Mouse (Mus musculus) cerebellum, adult 11 months (tissue): ENCODE results near the gene Lrrfip2.
A peak's percentile ranks its signal among the peaks of the same experiment; 100 is the strongest.

Experiments
- DNase-seq: peaks from one replicate; pipeline ENCODE4 v3.0.0; 2022

The Lrrfip2 gene

DNA sequence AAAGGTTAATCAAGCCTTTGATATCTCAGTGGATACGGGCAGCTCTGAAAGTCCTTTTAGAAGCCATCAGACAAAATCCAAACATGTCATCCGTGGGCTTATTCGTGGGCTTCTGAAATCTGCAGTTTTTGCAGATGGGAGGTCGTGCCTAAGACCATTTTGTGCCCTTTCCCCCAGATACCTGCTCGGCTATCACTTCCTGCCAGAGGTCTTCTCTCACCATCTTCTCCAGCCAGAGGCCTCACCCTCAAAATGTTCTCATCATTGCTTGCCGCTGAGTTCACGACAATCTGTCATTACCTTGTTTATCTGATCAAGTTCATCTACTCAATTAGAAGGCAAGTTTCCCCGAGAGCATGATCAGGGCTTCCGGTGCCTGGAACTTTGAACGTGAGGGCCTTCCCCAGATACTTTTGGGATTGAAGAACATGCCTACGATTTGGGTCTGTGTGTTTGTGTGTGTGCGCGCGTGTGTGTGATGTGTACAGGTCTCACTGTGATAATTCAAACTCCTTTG is at the start of gene Lrrfip2:
Gene Lrrfip2, plus strand, starts transcription at position 467 of the 517 bp plus-strand sequence.
- DNase-seq, result peak; percentile 12

DNA sequence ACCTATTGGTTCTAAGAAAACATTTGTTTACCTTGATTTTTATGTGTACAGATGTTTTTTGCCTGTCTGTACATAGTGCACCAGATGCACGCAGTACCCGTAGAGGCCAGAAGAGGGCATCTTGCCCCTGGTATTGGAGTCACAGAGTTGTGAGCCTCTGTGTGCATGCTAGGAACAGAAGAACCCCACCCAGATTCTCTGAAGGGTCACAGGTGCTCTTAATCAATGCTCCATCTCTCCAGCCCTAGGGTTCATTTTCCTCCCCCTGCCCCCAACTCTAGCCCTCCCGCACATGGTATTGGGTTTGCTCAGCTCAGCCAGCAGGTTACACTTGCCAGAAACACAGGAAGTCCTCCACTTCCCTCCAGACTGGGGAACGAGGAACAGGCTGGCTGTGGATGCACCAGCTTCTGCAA is 46.8 kb upstream of the Lrrfip2 start:
- no peak for DNase-seq

DNA sequence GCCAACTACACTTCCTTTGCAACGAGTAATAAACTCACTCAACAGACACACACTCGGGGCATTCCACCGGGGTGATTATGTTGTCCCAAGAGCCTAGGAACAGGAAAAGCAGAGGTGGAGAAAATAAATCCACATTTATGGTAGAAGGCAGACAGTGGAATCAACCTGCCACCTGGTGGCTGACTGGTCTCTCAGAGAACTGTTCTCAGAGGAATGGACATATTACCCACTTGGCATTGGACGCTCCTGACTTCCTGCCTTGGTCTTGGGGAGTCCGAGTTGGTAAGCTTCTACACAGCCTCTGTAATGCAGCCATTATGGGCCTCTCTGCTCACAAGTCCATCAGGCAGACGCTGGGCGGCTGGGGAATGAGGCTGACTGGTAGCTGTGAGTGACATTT is 45.2 kb upstream of the Lrrfip2 start:
- DNase-seq, result no peak

DNA sequence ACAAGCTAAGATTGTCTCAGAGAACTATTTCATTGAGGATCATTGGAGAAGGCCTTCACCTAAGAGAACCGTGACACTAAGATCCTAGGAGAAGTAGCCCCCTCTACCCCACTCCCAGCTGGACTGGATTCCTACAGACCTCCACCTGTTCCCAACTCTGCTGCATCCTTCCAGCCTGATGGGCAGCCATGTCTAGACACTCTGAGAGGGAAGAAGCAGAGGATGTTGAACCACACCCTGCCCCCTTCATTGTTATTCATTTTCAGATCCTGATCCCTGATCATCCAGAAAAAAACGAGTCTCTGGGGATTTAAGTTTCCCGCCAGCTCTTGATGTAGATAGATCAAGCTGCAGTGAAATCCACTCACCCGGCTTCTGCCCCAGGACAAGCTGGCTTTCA is 44.4 kb upstream of the Lrrfip2 start:
- no peak for DNase-seq

DNA sequence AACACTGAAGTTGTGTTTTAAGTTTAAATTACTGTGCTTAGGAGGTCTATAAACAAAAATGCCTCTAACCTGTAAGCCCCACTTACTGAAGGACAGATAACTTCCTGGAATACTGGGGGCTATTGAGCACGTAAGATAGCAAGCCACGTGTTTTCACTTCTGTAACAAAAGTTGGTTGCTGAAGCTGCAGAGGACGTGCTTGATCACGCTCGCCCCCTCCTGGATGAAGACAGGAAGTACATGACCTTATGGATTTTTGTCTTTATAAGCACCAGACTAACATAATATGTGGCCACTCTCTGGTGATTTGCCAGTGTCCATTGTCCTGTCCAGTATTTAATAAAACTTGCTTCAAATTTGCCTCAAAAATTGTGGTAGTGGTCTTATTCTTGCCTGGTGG is 39.6 kb upstream of the Lrrfip2 start:
- peak; percentile 10 for DNase-seq

DNA sequence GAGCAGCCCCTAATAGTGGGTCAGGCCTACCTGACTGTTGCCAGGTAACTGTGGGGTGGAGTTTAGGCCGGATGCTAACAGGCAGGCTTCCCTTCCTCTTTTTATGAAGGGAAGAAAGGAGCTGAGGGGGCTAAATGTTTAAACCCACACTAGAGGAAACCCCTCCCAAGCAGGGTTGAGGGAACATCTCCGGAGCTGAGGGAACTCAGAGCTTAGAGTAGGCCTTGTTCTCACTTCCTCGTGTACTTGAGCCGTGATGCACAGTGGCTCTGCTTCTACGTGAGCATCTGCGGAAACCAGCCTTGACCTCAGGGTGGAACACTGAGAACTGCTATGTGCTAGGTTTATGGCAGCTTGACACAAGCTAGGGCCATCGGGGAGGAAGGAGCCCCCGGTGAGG is 36.6 kb upstream of the Lrrfip2 start:
- no peak for DNase-seq

DNA sequence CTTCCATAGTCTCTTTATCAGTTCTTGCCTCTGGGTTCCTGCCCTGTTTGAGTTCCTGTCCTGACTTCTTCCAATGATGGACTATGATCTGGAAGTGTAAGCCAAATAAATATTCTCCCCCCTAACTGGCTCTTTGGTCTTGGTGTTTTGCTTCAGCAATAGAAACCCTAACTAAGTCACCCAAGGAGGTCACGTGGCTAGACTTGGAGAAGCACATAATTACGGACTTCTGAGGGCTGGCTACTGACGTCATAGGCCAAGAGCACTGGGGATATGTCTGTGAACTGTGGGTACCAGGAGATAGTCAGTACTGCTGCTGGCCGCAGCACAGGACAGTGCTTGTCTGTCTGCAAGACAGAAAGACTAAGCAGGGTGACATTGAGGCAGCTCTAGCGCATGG is 35.6 kb upstream of the Lrrfip2 start:
- no peak for DNase-seq

DNA sequence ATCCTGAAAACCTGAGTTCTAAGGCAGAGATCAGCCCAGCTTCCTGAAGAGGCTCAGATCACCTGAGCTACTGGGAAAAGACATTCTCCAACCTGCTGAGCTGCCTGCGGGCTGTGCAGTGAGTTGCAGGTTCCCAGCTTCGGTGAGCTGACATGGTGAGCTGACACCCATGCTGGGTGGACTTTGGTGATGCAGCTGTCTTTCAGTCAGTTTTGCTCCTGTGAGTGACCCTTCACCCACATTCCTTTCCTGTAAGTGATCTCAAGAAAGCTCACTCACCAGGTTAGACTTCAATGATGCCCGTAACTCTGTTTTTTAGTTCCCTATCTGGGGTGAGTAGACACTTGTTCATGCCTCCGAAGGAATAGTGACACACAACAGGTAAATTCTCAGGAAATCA is 32.1 kb upstream of the Lrrfip2 start:
- DNase-seq, result no peak

DNA sequence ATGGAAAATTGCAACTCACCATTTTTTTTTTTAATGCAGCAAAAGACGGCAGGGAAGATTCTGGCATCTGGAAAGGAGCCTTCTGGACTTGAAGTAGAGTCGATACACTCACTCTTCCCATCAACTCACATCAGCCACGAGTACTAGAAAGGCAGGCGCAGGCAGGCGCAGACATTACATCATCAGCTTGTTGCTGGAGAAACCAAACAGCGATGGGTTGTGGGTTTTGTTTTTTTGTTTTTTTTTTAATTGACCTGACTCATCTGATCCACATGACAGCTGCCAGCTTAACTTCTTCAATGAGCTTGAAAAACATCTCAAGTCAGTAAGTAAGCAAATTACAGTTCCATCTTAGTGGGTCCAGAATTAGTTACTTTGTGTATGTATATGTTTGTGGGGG is 31.3 kb upstream of the Lrrfip2 start:
- no peak for DNase-seq

DNA sequence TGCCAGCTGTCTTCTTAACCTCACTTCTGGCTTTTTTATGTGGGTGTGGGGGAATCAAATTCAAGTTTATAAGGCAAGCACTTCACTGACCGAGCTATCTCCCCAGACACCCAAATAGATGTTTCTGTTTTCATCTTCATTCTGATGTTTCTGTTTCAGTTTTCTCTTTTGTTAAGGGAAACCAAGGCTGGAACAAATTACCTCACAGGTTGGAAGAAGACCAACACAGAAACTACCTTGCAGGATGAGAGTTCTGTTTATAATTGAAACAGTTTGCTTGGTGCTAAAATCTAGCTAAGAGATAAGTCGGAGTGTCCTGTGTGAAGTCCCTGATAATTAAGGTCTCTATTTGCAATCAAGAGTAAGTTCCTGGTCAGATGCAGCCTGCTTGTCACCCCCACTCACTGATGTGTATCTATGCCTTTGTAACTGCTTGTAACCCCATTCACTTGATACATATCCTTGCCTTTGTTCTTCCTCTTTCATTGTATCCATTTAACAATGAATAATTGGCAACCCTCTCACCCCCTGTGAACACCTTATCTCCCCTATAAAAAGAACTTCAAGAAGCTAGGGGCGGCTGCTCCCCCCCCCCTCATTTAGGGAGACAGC is 30.3 kb upstream of the Lrrfip2 start:
- no peak for DNase-seq

DNA sequence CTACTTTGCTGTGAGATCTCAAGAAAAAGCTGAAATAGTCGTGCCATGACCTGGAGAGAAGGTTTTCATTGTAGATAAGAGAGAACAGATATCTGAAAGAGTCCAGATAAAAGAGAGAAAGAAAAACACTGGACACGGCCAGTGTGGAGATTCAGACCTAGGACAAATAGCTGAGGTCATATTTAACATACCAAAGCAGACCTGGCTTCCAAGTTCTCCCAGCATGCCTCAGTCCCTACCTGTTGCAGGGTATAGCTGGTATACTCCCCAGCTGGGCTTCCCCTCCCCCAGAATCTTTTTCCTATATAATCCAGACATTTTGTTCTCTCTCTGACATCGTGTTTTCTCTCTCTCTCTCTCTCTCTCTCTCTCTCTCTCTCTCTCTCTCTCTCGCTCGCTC is 29.4 kb upstream of the Lrrfip2 start:
- DNase-seq, result no peak

DNA sequence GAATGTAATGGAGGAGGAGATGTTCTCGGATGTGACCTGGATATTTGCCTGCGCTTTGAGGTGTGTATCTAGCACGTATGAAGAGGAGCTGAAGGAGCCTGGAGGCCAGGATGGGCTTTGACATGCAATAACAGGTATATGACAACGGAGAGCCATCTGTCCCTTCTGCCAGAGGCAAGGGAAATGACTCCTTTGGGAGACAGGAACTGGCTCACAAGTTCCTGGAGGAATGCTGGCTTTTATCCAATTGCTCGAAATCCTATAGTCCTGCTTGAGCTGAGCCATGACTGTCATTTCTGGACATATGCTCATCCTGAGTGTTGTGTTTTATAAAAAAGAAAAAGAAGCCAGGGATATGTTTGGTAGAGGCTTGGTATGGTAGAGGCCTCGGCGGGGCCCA is 28.5 kb upstream of the Lrrfip2 start:
- no peak for DNase-seq

DNA sequence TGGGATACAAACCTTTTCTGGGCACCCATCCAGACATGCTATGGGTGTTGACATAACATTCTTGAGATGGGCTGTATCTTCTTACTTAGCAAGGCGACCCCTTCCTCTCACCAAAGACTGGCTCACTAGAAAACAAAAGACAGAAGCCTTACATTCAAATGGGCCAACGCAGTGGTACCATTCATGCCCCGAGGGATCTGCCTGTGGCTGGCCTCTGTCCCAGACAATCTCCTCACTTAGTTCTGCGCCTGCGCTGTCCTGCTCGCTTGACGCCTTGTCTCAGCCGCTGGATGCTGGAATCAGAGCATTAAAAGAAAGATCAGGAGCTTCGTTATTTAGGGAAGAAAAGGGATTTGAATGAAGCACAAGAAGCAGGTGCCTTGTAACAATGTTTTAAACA is 24.7 kb upstream of the Lrrfip2 start:
- no peak for DNase-seq

DNA sequence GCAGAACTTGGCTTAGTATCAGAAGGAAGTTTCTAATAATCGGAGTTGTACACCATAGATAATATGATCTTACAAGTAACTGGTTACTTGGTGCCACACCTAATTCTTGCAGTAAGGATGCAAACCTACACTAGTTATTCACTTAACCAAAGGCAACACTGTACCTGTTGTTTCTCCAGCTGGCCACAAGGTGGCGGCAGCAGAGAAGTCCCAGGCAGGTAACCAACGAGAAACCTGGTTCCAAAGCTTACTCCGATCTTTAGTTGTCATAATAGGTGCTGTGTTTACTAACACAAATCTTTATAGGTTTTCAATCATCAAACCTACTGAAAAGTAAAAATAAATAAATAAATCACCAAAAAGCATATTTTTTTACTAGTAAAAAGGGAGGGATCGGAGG is 24.3 kb upstream of the Lrrfip2 start:
- peak; percentile 37 for DNase-seq

DNA sequence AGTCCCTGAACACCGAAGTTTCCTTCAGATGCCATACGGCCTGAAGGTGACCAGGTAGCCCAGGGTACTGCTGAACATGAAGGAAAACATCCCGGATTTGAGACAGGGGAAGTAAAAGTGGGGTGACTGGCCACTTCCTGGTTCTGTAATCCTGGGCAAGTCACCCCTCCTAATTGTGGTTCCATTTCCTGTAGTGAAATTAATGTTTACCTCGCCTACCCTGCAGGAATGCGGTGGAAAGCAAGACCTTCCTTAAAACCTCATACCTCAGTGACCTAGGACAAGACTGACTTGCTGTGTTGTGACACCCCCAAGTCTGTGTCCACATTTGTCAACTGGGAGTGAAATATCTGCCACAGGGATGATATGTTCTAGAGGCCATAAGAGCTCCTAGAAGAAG is 22.8 kb upstream of the Lrrfip2 start:
- DNase-seq, result no peak

DNA sequence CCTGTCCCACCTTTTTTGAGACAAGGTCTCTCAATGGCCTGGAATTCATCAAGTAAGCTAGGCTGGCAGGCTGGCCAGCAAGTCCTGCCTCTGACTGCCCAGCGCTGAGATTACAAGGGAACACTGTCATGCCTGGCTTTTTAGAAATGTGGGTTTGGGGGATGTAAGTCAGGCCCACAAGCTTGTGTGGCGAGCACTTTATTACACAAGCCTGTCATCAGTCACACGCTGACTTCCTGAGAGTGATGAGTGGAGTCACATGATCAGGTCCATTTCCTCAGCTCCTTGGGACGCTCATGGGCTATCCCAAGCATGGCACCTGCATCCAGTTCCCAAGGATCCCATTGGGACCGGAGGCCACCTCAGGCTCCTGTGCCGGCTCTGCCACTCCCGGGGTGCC is 21.7 kb upstream of the Lrrfip2 start:
- no peak for DNase-seq

DNA sequence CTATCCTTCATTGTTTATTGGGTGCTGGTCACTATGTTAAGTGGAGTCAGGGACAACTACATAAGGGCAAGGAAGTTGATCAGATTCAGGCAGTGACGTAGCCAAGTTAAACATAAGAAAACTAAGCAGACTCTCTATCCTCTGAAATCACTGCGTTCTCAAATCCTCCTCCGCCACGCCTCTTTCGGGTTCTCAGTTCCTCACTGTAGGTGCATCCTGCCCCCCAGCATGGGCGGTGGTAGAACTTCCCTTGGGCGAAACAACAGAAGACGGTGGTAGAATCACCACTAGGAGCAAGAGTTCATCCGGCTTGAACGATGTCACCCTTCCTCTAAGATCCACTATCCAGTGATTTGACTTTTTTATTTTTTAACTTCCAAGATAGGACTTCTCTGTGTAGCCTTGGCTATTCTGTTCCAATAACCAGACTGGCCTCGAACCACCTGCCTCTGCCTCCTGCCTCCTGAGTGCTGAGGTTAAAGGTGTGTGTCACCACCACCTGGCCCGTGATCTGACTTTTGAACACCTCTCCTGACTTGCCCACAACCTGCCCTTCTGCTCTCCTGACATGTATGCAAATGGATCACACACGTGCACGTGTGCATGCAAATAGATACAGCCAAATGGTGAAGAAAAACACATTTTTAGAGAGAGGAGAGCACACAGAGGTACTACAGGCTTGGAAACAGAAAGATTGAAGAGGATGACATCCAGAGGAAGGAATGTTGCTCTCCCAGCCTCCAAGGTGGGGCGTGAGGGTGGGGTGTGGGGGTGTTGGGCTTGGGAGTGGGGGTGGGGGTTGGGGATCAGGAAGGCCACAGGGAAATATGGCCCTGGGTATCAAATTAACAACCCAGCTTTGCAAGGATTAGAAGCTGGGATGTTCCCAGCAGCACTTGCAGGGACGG is 20.7 kb upstream of the Lrrfip2 start:
- DNase-seq, result no peak

DNA sequence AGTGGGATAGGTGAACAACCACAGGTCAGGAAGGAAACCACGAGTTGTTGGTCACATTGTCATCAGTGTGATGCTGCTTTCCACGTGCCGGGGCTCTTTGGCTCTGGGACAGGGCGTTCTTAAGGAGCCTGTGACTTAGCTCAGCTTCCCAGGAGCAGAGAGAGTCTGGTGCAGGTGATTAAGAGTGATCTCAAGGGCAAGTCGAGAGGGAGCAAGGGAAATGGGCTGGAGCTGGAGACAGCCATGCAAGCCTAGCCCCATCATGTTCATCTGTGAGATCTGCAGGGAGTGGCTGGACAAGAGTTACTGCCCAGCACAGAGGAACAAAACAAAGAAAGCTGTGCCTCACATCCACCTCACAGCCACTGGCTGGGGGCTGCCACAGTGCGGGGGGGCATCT is 19.8 kb upstream of the Lrrfip2 start:
- no peak for DNase-seq

DNA sequence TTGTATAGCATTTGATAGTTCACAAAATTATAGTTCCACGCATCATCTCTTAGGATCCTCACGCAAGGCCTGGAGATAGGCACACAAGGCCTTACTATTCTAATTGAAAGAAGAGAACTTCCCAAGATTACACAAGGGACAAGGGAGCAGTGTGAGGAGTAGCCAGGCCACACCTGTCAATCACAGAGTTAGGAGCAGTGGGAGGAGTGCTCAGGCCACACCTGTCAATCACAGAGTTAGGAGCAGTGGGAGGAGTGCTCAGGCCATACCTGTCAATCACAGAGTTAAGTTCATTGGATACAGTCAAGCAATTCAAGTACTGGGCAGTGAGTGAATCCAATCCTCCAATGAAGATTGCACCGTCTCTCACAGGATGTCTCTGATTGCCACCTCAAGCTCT is 17.0 kb upstream of the Lrrfip2 start:
- DNase-seq, result no peak

DNA sequence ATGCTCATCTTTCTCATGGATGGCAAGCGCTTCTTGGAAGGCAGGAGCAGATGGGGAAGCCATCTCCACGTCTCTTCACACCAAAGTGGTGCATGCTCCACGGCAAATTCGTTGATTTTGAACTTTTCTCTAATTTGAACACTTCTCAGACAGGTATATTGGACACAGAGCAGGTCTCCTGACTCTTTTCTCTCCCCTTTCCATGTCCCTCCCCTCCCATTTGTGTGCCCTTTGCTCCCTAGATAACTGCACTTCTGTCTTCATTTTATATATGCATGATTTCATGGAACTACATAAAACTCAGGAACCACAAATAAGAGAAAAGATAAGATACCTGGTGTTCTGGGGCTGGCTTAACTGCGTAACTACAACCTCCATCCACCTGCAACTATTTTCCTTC is 14.1 kb upstream of the Lrrfip2 start:
- no peak for DNase-seq

DNA sequence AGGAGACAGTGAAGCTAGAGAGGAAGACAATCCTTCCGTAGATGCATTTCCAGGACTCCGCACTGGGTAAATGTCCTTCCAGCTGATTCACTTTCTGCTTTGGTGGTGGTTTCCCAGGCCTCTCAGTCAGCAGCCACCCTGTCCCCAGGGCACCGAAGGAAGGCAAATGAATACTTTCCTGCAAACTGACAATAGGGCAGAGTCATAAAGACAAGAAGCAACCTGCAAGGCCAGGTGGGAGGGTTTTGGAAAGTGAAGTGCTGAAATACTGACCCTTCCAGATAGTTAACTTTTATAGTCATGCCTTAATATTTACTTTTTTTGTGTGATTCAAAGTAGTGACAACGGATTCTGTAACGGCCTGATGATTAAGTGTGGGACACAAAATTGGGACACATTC is 13.5 kb upstream of the Lrrfip2 start:
- DNase-seq, result no peak

DNA sequence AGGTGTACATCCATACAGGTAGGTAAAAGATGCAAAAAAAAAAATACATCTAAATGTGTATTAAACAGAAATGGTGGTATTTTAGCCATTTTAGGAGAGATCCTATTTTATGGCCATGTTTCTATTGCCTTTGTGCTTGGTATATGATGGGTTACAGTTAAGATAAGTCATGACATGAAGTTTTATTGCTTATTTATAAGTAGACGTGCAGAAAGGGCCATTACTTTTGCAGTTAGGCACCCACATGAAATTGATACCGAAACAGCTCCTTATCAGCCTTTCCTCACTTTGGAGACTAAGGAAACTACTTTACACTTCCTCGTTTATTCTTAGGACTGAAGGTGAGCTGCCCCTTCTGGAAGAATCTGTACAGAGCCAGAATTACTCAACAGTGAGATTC is 9.5 kb upstream of the Lrrfip2 start:
- DNase-seq, result no peak

DNA sequence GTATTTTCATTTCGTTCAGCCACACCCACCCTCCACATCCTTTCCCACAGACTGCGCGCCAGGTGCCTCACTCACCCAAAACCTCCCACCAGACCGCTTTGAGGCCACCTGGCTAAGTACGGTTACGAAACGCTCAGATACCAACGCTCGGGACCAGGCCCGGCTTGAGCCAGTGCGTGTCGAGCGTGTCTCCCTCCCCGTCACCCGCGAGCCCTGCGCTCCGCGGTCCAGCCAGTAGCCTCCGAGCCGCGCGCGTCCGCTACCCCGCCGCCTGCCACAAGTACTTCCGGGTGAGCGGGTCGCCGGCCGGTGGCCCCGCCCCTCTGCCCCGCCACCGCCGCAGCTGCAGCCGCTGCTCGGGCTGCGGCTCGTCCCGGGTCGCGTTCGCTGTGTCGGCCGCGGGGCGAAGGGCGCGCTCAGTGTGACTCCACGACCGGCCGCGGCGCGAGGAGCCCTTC is 431 bp downstream of the Lrrfip2 start:
- peak; percentile 86 for DNase-seq

DNA sequence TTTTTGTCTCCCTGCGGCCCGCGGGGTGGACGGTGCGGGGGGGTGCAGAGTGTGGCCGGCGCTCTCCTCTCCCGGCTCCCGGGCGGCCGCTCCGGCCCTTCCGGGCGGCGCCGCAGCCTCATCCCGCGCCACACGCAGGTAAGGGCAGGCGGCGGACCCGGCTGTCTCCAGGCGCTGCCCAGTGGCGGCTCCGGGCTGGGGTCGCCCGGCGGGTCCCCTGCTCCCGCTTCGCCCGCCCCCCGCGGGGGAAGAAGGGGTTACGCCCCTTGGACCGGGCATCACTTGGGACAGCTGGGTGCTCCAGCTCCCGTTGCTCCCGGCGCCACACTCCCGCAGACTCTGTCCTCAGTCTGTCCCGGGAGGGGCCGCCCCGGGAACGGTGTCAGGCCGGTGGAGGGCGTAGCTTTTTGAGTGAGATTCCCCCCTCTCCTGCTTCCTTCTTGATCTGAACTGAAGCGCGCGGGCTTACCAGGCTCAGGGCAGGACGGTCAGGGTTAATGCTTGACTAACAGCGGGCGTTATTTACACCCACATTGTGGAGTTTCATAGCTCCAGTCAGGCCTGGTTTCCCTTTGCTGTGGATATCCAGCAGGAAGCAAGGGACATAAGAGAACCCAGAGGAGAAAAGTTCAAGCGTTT is 979 bp downstream of the Lrrfip2 start:
- peak; percentile 50 for DNase-seq
